Mouse (Mus musculus) midbrain, postnatal 0 days (tissue): Measurements from ENCODE around the gene Gpr27. TPM values are rescaled to one million over a fixed set of nuclear protein-coding genes. Genes with fewer than 3 reads are reported as not detected.

Experiments used
- ATAC-seq: fragments of 200-750 bp; cut with Nextera tagmentation; 2 replicates; pipeline ENCODE4 v1.8.0; 2017; ENCODE audit warnings: moderate number of reproducible peaks, mild to moderate bottlenecking, moderate TSS enrichment, moderate library complexity; ENCODE audit not compliant: low FRiP score
- DNase-seq: peaks from one replicate; pipeline ENCODE4 v3.0.0-alpha.2; 2015; ENCODE audit warnings: low spot score
- H3K27ac ChIP-seq: fragments of 300-500 bp; sonication (generic); 2 replicates; pipeline ENCODE4 v1.5.1; 2014; ENCODE audit warnings: low read depth, mild to moderate bottlenecking, low read length, mixed read lengths
- H3K27me3 ChIP-seq: fragments of 300-500 bp; sonication (generic); 2 replicates; pipeline ENCODE4 v1.6.1; 2014; ENCODE audit warnings: low read length, control low read depth, mixed read lengths; ENCODE audit not compliant: insufficient read depth
- H3K36me3 ChIP-seq: fragments of 300-500 bp; sonication (generic); 2 replicates; pipeline ENCODE4 v1.6.1; 2014; ENCODE audit warnings: low read length, control low read depth, mixed read lengths; ENCODE audit not compliant: insufficient read depth
- H3K4me1 ChIP-seq: fragments of 300-500 bp; sonication (generic); 2 replicates; pipeline ENCODE4 v1.6.1; 2014; ENCODE audit warnings: mild to moderate bottlenecking, control low read depth, antibody characterized with exemption, low read length, mixed read lengths; ENCODE audit not compliant: insufficient read depth
- H3K4me2 ChIP-seq: fragments of 300-500 bp; sonication (generic); 2 replicates; pipeline ENCODE4 v1.6.1; 2014; ENCODE audit warnings: low read depth, mild to moderate bottlenecking, low read length, mixed read lengths; ENCODE audit not compliant: poor library complexity, severe bottlenecking
- H3K4me3 ChIP-seq: fragments of 300-500 bp; sonication (generic); 2 replicates; pipeline ENCODE4 v1.5.1; 2014; ENCODE audit warnings: low read depth, mild to moderate bottlenecking, low read length, moderate library complexity
- H3K9ac ChIP-seq: fragments of 300-500 bp; sonication (generic); replicated peaks from 2 replicates; pipeline ENCODE4 v1.6.1; 2014; ENCODE audit warnings: mild to moderate bottlenecking, low read length, moderate library complexity, mixed read lengths; ENCODE audit not compliant: poor library complexity, severe bottlenecking
- H3K9me3 ChIP-seq: fragments of 300-500 bp; sonication (generic); 2 replicates; pipeline ENCODE4 v1.6.1; 2016; ENCODE audit warnings: low read length, control low read depth
- CTCF ChIP-seq: IDR thresholded peaks from 2 replicates; pipeline ENCODE4 v1.5.1; 2016; ENCODE audit warnings: antibody characterized with exemption, mild to moderate bottlenecking
- WGBS: fragments of 180-500 bp; shearing (Covaris S2); extraction: QIAGEN DNeasy Blood & Tissue Kit; methylation state at CpG from one replicate; pipeline ENCODE4 v1.1.7; 2014; 5-methylcytosine and 5-hydroxymethylcytosine counted together
- polyA plus RNA-seq: library from polyadenylated mRNA; unstranded; fragments of >200 nt; fragmentation: Nextera tagmentation; extraction: Ambion mirVana; gene quantifications from 2 replicates; pipeline ENCODE4 v1.2.1, GENCODE M21; 2015
- total RNA-seq: library from RNA; depleted of rRNA; stranded (reverse); fragments of >200 nt; gene quantifications from 2 replicates; pipeline ENCODE4 v1.2.3, GENCODE M21; 2014; rRNA removed

Gene Gpr27
- total and polyA plus RNA-seq, 2 experiments from 2014 or later: 27.8 to 110 TPM

GRCm38 (mm10) chr6:99729853-99730252 is 37.4 kb downstream of the Gpr27 start:
- H3K9me3 ChIP-seq: no peaks in the 10 kb centered on the region
- DNase-seq (no peak), ATAC-seq (no peak)
- no peak overlapping the region for H3K9ac ChIP-seq
- WGBS: 93% methylated on average over 4 of the region's 4 CpGs
- H3K36me3 ChIP-seq: no peaks in the 10 kb centered on the region
- no peak overlapping the region for H3K27ac ChIP-seq
- H3K4me2 ChIP-seq: no peak overlapping the region
- peaks cover 9% of the 10 kb centered on the region; the same call in 1 of the 2 replicates for H3K27me3 ChIP-seq
- no peak overlapping the region for H3K4me3 ChIP-seq
- peaks cover 3% of the 10 kb centered on the region; the same call in 1 of the 2 replicates for H3K4me1 ChIP-seq
- TF ChIP-seq CTCF: no peak

- 76% methylated on average over 4 of the region's 4 CpGs for WGBS
- no peak overlapping the region for H3K4me3 ChIP-seq
- H3K27ac ChIP-seq: no peak overlapping the region
- H3K27me3 ChIP-seq: no peaks in the 10 kb centered on the region
- H3K9me3 ChIP-seq: no peaks in the 10 kb centered on the region
- no peaks in the 10 kb centered on the region for H3K4me1 ChIP-seq
- DNase-seq (no peak), ATAC-seq (no peak)
- no peak overlapping the region for H3K9ac ChIP-seq
- no peak for TF ChIP-seq CTCF
- H3K36me3 ChIP-seq: no peaks in the 10 kb centered on the region
- no peak overlapping the region for H3K4me2 ChIP-seq
These were observed 39.4 kb downstream of the Gpr27 start for GRCm38 (mm10) chr6:99731926-99732325.

- no peak overlapping the region for H3K4me2 ChIP-seq
- TF ChIP-seq CTCF: no peak
- ATAC-seq: no peak
- no peaks in the 10 kb centered on the region for H3K9me3 ChIP-seq
- 51% methylated on average over 8 of the region's 8 CpGs for WGBS
- no peaks in the 10 kb centered on the region for H3K4me1 ChIP-seq
- H3K36me3 ChIP-seq: no peaks in the 10 kb centered on the region
- no peak overlapping the region for H3K4me3 ChIP-seq
- DNase-seq: no peak
- H3K9ac ChIP-seq: no peak overlapping the region
- H3K27ac ChIP-seq: no peak overlapping the region
- no peaks in the 10 kb centered on the region for H3K27me3 ChIP-seq
These were observed 40.2 kb downstream of the Gpr27 start for GRCm38 (mm10) chr6:99732673-99733072.

DNA sequence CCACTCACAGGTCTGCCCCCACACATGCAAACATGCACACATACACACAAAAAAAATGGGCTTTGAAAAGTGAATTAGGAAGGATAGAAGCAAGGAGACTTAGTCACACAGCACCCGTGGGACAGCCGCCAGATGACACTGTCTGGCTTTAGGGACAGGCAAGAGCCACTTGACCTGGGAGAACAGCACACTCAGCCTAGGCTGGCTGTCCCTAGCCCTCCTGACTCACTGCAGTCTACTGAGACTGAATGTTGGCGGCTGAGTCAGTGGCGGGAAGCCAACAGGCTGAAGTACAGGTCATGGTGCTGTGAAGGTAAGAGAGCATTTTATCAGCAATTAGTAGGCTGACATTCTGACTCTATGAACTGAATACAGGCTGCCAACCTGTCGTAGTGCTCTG is 42.2 kb downstream of the Gpr27 start:
- no peaks in the 10 kb centered on the region for H3K36me3 ChIP-seq
- no peak for TF ChIP-seq CTCF
- no peaks in the 10 kb centered on the region for H3K4me1 ChIP-seq
- H3K9ac ChIP-seq: no peak overlapping the region
- ATAC-seq: no peak
- no peak for DNase-seq
- no peak overlapping the region for H3K27ac ChIP-seq
- H3K27me3 ChIP-seq: no peaks in the 10 kb centered on the region
- no peaks in the 10 kb centered on the region for H3K9me3 ChIP-seq
- H3K4me2 ChIP-seq: no peak overlapping the region
- H3K4me3 ChIP-seq: no peak overlapping the region
- WGBS: 83% methylated on average over 5 of the region's 5 CpGs

- peak; percentile 38; the same call in 1 of the 2 replicates for ATAC-seq
These were observed 50.4 kb downstream of the Gpr27 start for GRCm38 (mm10) chr6:99742866-99743265.

More at GRCm38 (mm10) chr6:99742866-99743265, 50.4 kb downstream of the Gpr27 start:
- H3K9me3 ChIP-seq: no peaks in the 10 kb centered on the region
- H3K9ac ChIP-seq: no peak overlapping the region
- DNase-seq: peak; percentile 72
- no peak for TF ChIP-seq CTCF
- no peaks in the 10 kb centered on the region for H3K36me3 ChIP-seq
- H3K4me3 ChIP-seq: no peak overlapping the region
- no peak overlapping the region for H3K4me2 ChIP-seq
- H3K27me3 ChIP-seq: no peaks in the 10 kb centered on the region
- no peaks in the 10 kb centered on the region for H3K4me1 ChIP-seq
- 71% methylated on average over 3 of the region's 3 CpGs for WGBS
- no peak overlapping the region for H3K27ac ChIP-seq

Other genes starting within 250 kb of the Gpr27 start
- 66.2 and 71.1 TPM in 2 replicates for gene Foxp1, start 170.0 kb upstream of the Gpr27 start, total RNA-seq
- gene Foxp1, start 170.0 kb upstream of the Gpr27 start, polyA plus RNA-seq: 67.8 and 74.3 TPM in 2 replicates
- 8.4 and 10.6 TPM in 2 replicates for gene Eif4e3, start 25.9 kb upstream of the Gpr27 start, total RNA-seq
- gene Eif4e3, start 25.9 kb upstream of the Gpr27 start, polyA plus RNA-seq: 5.4 and 5.5 TPM in 2 replicates
- 1.1 and 2.5 TPM in 2 replicates for gene Gm20696, start 25.9 kb upstream of the Gpr27 start, total RNA-seq
- 1.3 and 2.9 TPM in 2 replicates for gene Gm20696, start 25.9 kb upstream of the Gpr27 start, polyA plus RNA-seq
- gene Prok2, start 33.7 kb downstream of the Gpr27 start, total RNA-seq: 0.27 TPM in 1 of 2 replicates, not detected in the other
- 0.82 and 1.3 TPM in 2 replicates for gene Prok2, start 33.7 kb downstream of the Gpr27 start, polyA plus RNA-seq